Mouse (Mus musculus) Patski (cell line): ENCODE measurements around the gene Cgnl1. TPM values are rescaled to one million over a fixed set of nuclear protein-coding genes. Genes with fewer than 3 reads are reported as not detected.
"Not testable (repeated sequence)": the region's sequence is repeated elsewhere in the genome, so short reads cannot be mapped to it uniquely, and the experiment has no call there.

Source experiments
- ATAC-seq: fragments of 100-300 bp; one replicate; pipeline ENCODE4 v1.8.0; 2021
- CTCF ChIA-PET: fragments of 350-600 bp; sonication (Branson Sonifier 250); formaldehyde crosslinking; loops from one replicate; lab custom pipeline; 2022; ENCODE audit warnings: inconsistent platforms; lab: Charles Lee
- POLR2A ChIA-PET: fragments of 350-600 bp; sonication (Branson Sonifier 250); formaldehyde crosslinking; loops from one replicate; lab custom pipeline; 2022; ENCODE audit warnings: antibody characterized with exemption, inconsistent platforms; lab: Charles Lee
- DNase-seq: peaks from one replicate; pipeline ENCODE4 v3.0.0-alpha.2; 2011; ENCODE audit warnings: low read depth, low spot score
- H3K27me3 ChIP-seq: fragments of 371-371 bp; one replicate; pipeline ENCODE4 v1.5.1; 2021
- CTCF ChIP-seq: fragments of 100-300 bp; IDR thresholded peaks from one replicate; pipeline ENCODE4 v1.5.1; 2021
- in situ Hi-C: fragments of 300-500 bp; cut with MboI; formaldehyde crosslinking; loops from 3 replicates; pipeline ENCODE4 v1.11.1; 2018; ENCODE audit warnings: low pct_unique_long_range_greater_than_20kb, mixed read lengths
- polyA plus RNA-seq: library from polyadenylated mRNA; unstranded; gene quantifications from one replicate; pipeline ENCODE4 v1.2.3, GENCODE M21; 2021

Cgnl1 gene
- polyA plus RNA-seq, 1 experiment from 2014 or later, result 114 TPM

- DNase-seq, result no peak
- ATAC-seq, result no peak
- in situ Hi-C loops, result no loop called here
- no peak for TF ChIP-seq CTCF
- no peaks in the 10 kb centered on the region for H3K27me3 ChIP-seq
- ChIA-PET POLR2A (no interaction called here), CTCF (interaction anchor here (1.3 kb wide), 2 partner anchors 9 to 183 kb away, joined by 3 to 4 read pairs; no protein-coding TSS in a partner anchor)
These were observed 149.4 kb downstream of the Cgnl1 start for GRCm38 (mm10) chr9:71621968-71622367.

- ATAC-seq, H3K27me3 ChIP-seq, POLR2A ChIA-PET, CTCF ChIA-PET, in situ Hi-C loops, DNase-seq: not testable (repeated sequence)
These were observed 151.3 kb downstream of the Cgnl1 start for GRCm38 (mm10) chr9:71620116-71620515.

DNA sequence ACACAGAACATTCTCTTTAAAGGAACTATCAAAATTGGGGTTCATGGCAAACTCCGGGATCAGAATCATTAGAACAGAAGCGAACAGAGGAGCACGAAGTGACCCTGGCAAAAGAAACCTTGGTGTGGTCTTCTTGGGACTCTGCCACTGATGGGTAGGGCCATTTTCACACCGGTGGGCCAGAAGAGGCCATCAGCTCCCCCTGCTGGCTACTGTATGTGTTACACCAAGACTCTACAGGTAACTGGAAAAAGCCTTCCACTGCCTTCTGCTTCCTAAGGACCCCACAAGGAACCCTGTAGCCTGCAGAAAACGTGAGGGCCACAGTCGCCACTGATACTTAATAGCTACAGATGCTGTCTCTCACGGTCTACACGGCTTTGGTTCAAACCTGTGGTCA, 154.0 kb downstream of the Cgnl1 start:
- DNase-seq (no peak), ATAC-seq (no peak)
- no peaks in the 10 kb centered on the region for H3K27me3 ChIP-seq
- in situ Hi-C loops, result loop anchor here (10.0 kb wide), 1 partner anchor 403 kb away; the partner anchor contains the start of gene Aldh1a2
- ChIA-PET CTCF (interaction anchor here (0.9 to 4.8 kb wide), 17 partner anchors 8 to 407 kb away, joined by 3 to 38 read pairs (median 6); no protein-coding TSS in a partner anchor), POLR2A (no interaction called here)
- peak; percentile 67 for TF ChIP-seq CTCF

GRCm38 (mm10) chr9:71616185-71616584, 155.2 kb downstream of the Cgnl1 start:
- peak; percentile 89 for TF ChIP-seq CTCF
- CTCF ChIA-PET, result interaction anchor here (0.7 to 4.8 kb wide), 30 partner anchors 9 to 405 kb away, joined by 3 to 38 read pairs (median 5); partner anchors contain the start of genes Myzap and Polr2m
- POLR2A ChIA-PET, result interaction anchor here (0.6 kb wide), 1 partner anchor 487 kb away, joined by 5 read pairs; no protein-coding TSS in a partner anchor
- in situ Hi-C loops, result loop anchor here (10.0 kb wide), 1 partner anchor 401 kb away; the partner anchor contains the start of gene Aldh1a2
- DNase-seq, result no peak
- no peaks in the 10 kb centered on the region for H3K27me3 ChIP-seq
- ATAC-seq, result no peak

DNA sequence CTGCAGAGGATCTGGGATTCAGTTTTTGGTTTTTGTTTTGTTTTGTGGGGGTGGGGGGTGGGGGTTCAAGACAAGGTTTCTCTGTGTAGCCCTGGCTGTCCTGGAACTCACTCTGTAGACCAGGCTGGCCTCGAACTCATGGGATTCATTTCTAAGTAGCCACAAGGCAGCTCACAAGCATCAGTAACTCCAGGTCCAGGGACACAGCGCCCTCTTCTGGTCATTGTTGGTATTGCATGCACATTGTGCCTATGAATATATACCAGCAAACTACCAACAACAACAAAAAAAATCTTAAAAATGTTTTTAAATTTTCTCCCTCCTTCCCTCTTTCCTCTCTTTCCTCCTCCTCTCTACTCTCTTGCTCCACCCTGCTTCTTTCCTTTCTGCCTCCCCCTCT, 156.8 kb downstream of the Cgnl1 start:
- DNase-seq (no peak), ATAC-seq (no peak)
- peak; percentile 74 for TF ChIP-seq CTCF
- POLR2A ChIA-PET, result no interaction called here
- CTCF ChIA-PET, result interaction anchor here (1.2 to 4.8 kb wide), 14 partner anchors 11 to 257 kb away, joined by 3 to 38 read pairs (median 6); no protein-coding TSS in a partner anchor
- in situ Hi-C loops, result loop anchor here (5.0 to 10.0 kb wide), 2 partner anchors 72 to 400 kb away; partner anchors contain the start of gene Aldh1a2
- H3K27me3 ChIP-seq, result no peaks in the 10 kb centered on the region

- peak; percentile 56 for TF ChIP-seq CTCF
- POLR2A ChIA-PET, result no interaction called here
- in situ Hi-C loops, result loop anchor here (5.0 to 10.0 kb wide), 2 partner anchors 71 to 398 kb away; partner anchors contain the start of gene Aldh1a2
- ATAC-seq (no peak), DNase-seq (no peak)
- CTCF ChIA-PET, result interaction anchor here (0.7 to 4.2 kb wide), 9 partner anchors 9 to 402 kb away, joined by 3 to 25 read pairs (median 4); no protein-coding TSS in a partner anchor
- H3K27me3 ChIP-seq, result no peaks in the 10 kb centered on the region
These were observed 158.4 kb downstream of the Cgnl1 start for GRCm38 (mm10) chr9:71612981-71613380.

DNA sequence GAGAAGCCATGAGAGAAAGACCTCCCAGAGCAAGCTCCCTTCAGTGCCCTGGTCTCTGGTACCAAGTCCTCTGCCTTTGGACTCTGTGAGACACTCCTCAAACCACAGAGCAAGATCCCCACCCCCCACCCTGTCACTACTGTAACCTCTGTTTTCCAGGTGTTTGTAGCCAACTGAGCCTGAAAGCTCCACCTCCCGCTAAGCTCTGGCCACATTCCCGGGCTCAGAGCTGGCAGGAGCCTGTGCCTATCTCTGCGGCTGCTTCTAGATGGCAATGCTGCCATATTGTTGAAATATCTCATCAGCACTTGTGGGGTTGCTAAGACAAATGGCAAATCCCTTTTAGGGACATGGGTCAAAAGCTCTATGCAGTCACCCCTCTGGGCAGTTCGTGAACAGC, 159.5 kb downstream of the Cgnl1 start:
- in situ Hi-C loops, result loop anchor here (5.0 to 10.0 kb wide), 2 partner anchors 70 to 397 kb away; partner anchors contain the start of gene Aldh1a2
- ATAC-seq (no peak), DNase-seq (no peak)
- no peak for TF ChIP-seq CTCF
- CTCF ChIA-PET, result interaction anchor here (1.1 to 1.3 kb wide), 4 partner anchors 12 to 401 kb away, joined by 3 to 5 read pairs (median 4); no protein-coding TSS in a partner anchor
- H3K27me3 ChIP-seq, result no peaks in the 10 kb centered on the region
- POLR2A ChIA-PET, result no interaction called here

DNA sequence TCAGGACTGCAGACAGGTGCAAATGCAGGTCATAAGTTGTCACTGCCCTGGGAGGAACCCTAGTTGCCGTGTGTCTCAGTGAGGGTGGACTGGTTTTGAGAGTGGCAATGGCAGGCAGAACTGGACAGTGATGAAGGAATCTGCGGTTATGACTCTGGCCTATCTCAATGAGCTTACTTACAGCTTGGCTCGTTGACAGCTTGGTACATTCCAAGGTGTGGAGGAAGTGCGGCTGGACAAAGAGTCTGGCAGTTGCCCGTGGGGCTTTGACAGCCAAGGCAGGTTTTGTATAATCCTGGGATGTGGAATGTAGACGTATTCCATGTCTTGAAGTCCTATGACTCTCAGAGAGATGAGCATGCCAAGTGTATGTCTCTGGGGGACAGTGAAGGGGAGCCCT, 162.4 kb downstream of the Cgnl1 start:
- no peaks in the 10 kb centered on the region for H3K27me3 ChIP-seq
- DNase-seq (no peak), ATAC-seq (no peak)
- ChIA-PET POLR2A (no interaction called here), CTCF (interaction anchor here (0.9 to 1.5 kb wide), 4 partner anchors 15 to 76 kb away, joined by 3 to 4 read pairs (median 3); no protein-coding TSS in a partner anchor)
- in situ Hi-C loops, result no loop called here
- TF ChIP-seq CTCF, result no peak

- no peaks in the 10 kb centered on the region for H3K27me3 ChIP-seq
- DNase-seq, result no peak
- TF ChIP-seq CTCF, result no peak
- POLR2A ChIA-PET, result no interaction called here
- no peak for ATAC-seq
- CTCF ChIA-PET, result no interaction called here
- in situ Hi-C loops, result no loop called here
These were observed 164.9 kb downstream of the Cgnl1 start for GRCm38 (mm10) chr9:71606296-71607057.

DNA sequence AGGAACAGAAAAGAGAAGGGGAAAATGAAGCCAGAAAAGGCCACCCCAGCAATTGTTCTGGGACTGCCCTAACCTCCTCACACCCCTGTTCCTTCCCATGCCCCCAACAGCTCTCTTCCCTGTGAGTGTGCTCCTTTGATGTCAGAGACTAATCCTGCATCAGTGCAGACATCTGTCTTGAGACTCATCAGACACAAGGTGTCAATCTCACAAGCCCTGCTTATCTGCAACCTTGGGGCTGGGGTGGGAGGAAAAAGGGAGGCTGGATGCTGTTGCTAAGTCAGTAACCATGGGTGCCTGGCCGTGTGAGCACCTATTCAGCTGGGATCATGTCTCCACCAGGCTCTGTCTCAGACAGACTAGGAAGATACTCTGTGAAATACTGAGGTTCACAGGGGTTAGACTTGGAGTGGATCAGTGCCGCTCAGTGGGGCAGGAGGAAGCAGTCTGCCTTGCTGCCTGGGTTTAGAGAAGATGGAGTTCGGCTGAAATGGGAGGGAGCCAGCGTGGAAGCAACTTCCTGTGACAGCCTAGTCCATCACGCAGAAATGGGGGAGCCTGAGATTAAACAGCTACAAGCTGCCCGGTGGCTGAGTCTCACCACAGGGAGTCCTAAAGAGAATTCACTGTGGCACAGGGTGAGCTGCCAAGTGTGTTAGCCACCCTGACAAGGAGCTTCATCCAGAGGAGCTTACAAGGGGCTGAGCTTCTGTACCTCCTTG, 166.3 kb downstream of the Cgnl1 start:
- TF ChIP-seq CTCF, result no peak
- no peak for DNase-seq
- H3K27me3 ChIP-seq, result no peaks in the 10 kb centered on the region
- no peak for ATAC-seq
- POLR2A ChIA-PET, result no interaction called here
- CTCF ChIA-PET, result interaction anchor here (1.2 kb wide), 1 partner anchor 11 kb away, joined by 3 read pairs; no protein-coding TSS in a partner anchor
- in situ Hi-C loops, result no loop called here
